Mouse (Mus musculus) liver (tissue): Measurements from ENCODE around the gene Dcbld1.
"Not testable (repeated sequence)": the region's sequence is repeated elsewhere in the genome, so short reads cannot be mapped to it uniquely, and the experiment has no call there.

Experiments used
- DNase-seq: peaks from one replicate; pipeline ENCODE4 v3.0.0-alpha.2; 2020; ENCODE audit warnings: mixed read lengths

Gene Dcbld1

GRCm38 (mm10) chr10:52309196-52309595 is 75.8 kb downstream of the Dcbld1 start:
- no peak for DNase-seq

GRCm38 (mm10) chr10:52319506-52320286 is 86.3 kb downstream of the Dcbld1 start:
- no peak for DNase-seq

GRCm38 (mm10) chr10:52321918-52322317 is 88.5 kb downstream of the Dcbld1 start:
- no peak for DNase-seq

DNA sequence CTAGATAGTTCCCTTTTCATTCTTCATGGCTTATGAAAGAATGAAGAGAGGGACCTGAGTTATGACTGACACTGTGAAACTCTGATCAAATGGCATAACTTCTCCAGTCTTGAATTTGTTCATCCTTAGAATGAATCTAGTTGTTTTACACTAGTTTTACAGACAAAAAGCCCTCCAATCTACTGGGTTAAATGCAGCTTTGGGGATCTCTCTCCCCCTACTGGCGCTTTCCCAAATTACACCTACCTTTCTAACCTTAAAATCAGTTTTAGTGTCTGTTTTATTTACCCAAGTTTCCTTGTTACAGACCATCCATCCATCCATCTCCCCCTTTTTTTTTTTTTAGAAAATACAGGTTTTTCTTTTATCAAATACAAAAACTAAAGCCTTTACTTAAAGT is 97.6 kb downstream of the Dcbld1 start:
- DNase-seq = peak; percentile 13

DNA sequence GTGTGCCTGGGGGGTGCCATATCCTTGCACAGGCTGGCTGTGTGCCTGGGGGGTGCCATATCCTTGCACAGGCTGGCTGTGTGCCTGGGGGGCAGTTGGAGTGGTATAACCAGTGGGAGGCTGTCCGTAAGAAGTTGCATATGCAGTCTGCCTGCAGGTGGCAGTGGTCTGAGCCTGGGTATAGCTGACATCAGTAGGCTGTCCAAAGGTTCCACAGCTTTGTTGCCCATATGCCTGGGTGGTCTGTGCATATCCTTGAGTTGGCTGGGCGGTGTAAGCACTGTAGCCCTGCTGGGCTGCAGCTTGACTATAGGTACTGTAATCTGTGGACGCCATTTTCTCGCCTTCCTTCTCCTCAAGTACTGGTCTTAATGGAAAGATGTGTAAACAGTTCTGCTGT is 109.9 kb downstream of the Dcbld1 start:
- DNase-seq = not testable (repeated sequence)

GRCm38 (mm10) chr10:52353184-52353583 is 119.8 kb downstream of the Dcbld1 start:
- no peak for DNase-seq

GRCm38 (mm10) chr10:52358467-52358866 is 125.0 kb downstream of the Dcbld1 start, which contains the start of gene Gm26741:
Gene Gm26741 (plus strand): TSS chr10:52358767.
- DNase-seq = no peak

DNA sequence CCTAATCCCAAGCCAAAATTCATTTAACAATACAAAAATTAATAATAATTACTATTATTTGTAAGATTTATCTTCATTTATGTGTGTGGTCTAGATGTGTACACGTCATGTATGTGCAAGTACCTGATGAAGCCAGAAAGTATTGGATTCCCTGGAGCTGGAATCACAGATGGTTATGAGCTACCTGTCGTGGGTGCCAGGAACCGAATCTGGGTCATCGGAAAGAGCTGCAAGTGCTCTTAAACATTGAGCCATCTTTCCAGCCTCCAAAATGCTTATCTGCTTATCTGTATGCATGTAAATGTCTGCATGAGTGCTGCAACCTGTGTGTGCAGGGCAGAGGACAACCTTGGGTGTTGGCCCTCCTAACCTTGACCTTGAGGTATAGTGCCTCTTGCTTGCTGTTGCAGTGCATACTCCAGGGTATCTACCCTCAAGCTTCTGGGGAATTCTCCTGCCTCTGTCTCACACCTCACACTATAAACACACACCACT is 126.9 kb downstream of the Dcbld1 start:
- DNase-seq = no peak

- no peak for DNase-seq
Observed at GRCm38 (mm10) chr10:52360862-52361609, 127.6 kb downstream of the Dcbld1 start.

DNA sequence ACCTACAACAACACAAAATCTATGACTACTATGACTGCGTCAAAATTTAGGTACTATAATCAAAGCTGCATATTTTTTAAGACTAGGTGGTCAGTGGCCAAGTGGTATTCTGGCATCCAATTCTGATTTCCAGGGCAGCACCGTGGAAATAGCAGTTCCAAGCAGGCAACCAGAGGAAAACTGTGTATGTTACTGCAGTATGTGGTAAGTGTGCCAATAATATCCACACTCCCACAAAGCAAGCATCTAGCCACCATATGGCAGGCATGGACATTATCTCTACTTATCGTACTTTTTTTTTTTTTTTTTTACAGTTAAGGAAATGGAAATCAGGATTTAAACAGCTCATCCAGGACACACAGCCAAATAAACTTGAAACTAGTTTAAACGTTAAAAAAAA is 135.0 kb downstream of the Dcbld1 start:
- no peak for DNase-seq
